Mouse (Mus musculus): ENCODE measurements around the gene Gm42906.

Gene Gm42906

GRCm38 (mm10) chr5:151189321-151189720 lies 238.6 kb downstream of the Gm42906 start:
- DNase-seq (ENCODE audit: low read depth, low spot score): no peak

GRCm38 (mm10) chr5:151188659-151189058 lies 239.3 kb downstream of the Gm42906 start:
- no peak for DNase-seq (ENCODE audit: low read depth, low spot score)

GRCm38 (mm10) chr5:151187336-151187735 lies 240.6 kb downstream of the Gm42906 start:
- DNase-seq (ENCODE audit: low read depth, low spot score): no peak

GRCm38 (mm10) chr5:151185286-151185856 lies 242.6 kb downstream of the Gm42906 start:
- DNase-seq (ENCODE audit: low read depth, low spot score): no peak

GRCm38 (mm10) chr5:151183656-151184240 lies 244.2 kb downstream of the Gm42906 start:
- no peak for DNase-seq (ENCODE audit: low read depth, low spot score)

GRCm38 (mm10) chr5:151181288-151181687 lies 246.7 kb downstream of the Gm42906 start:
- DNase-seq (ENCODE audit: low read depth, low spot score): no peak

- DNase-seq (ENCODE audit: low read depth, low spot score): no peak
Measured at GRCm38 (mm10) chr5:151180176-151180785, 247.7 kb downstream of the Gm42906 start.

GRCm38 (mm10) chr5:151177171-151177570 lies 250.8 kb downstream of the Gm42906 start:
- no peak for DNase-seq (ENCODE audit: low read depth, low spot score)

GRCm38 (mm10) chr5:151175897-151176313 lies 252.1 kb downstream of the Gm42906 start:
- DNase-seq (ENCODE audit: low read depth, low spot score): no peak

GRCm38 (mm10) chr5:151174485-151175460 lies 253.2 kb downstream of the Gm42906 start:
- DNase-seq (ENCODE audit: low read depth, low spot score): no peak

- no peak for DNase-seq (ENCODE audit: low read depth, low spot score)
Measured at GRCm38 (mm10) chr5:151173774-151174173, 254.2 kb downstream of the Gm42906 start.

GRCm38 (mm10) chr5:151170168-151170750 lies 257.7 kb downstream of the Gm42906 start:
- no peak for DNase-seq (ENCODE audit: low read depth, low spot score)

GRCm38 (mm10) chr5:151168191-151168590 lies 259.8 kb downstream of the Gm42906 start:
- DNase-seq (ENCODE audit: low read depth, low spot score): no peak

GRCm38 (mm10) chr5:151167641-151168040 lies 260.3 kb downstream of the Gm42906 start:
- DNase-seq (ENCODE audit: low read depth, low spot score): no peak

GRCm38 (mm10) chr5:151166266-151166665 lies 261.7 kb downstream of the Gm42906 start:
- DNase-seq (ENCODE audit: low read depth, low spot score): no peak

GRCm38 (mm10) chr5:151165381-151166016 lies 262.5 kb downstream of the Gm42906 start:
- no peak for DNase-seq (ENCODE audit: low read depth, low spot score)

GRCm38 (mm10) chr5:151164815-151165214 lies 263.1 kb downstream of the Gm42906 start:
- DNase-seq (ENCODE audit: low read depth, low spot score): no peak

GRCm38 (mm10) chr5:151162642-151163041 lies 265.3 kb downstream of the Gm42906 start:
- DNase-seq (ENCODE audit: low read depth, low spot score): no peak

GRCm38 (mm10) chr5:151155247-151155646 lies 272.7 kb downstream of the Gm42906 start:
- DNase-seq (ENCODE audit: low read depth, low spot score): no peak

- DNase-seq (ENCODE audit: low read depth, low spot score): no peak
Measured at GRCm38 (mm10) chr5:151154780-151155179, 273.2 kb downstream of the Gm42906 start.

- DNase-seq (ENCODE audit: low read depth, low spot score): no peak
Measured at GRCm38 (mm10) chr5:151154030-151154429, 273.9 kb downstream of the Gm42906 start.

Data from retina, adult 2 months (tissue).